Mouse (Mus musculus) embryonic facial prominence, embryonic 12.5 days (tissue): ENCODE results near the gene Rplp0. TPM values are rescaled to one million over a fixed set of nuclear protein-coding genes. Genes with fewer than 3 reads are reported as not detected.

Source experiments
- ATAC-seq: fragments of 200-750 bp; cut with Nextera tagmentation; 2 replicates; pipeline ENCODE4 v1.8.0; 2017; ENCODE audit not compliant: insufficient number of reproducible peaks, insufficient read depth, low FRiP score, low TSS enrichment
- H3K27ac ChIP-seq: fragments of 300-500 bp; sonication (generic); 2 replicates; pipeline ENCODE4 v1.5.1; 2016; ENCODE audit warnings: mild to moderate bottlenecking
- H3K27me3 ChIP-seq: fragments of 300-500 bp; sonication (generic); 2 replicates; pipeline ENCODE4 v1.6.1; 2016; ENCODE audit warnings: mild to moderate bottlenecking, moderate library complexity
- H3K36me3 ChIP-seq: fragments of 300-500 bp; sonication (generic); 2 replicates; pipeline ENCODE4 v1.6.1; 2016; ENCODE audit warnings: mild to moderate bottlenecking
- H3K4me1 ChIP-seq: fragments of 300-500 bp; sonication (generic); 2 replicates; pipeline ENCODE4 v1.6.1; 2016
- H3K4me2 ChIP-seq: fragments of 300-500 bp; sonication (generic); replicated peaks from 2 replicates; pipeline ENCODE4 v1.6.1; 2016; ENCODE audit warnings: mild to moderate bottlenecking, moderate library complexity
- H3K4me3 ChIP-seq: fragments of 300-500 bp; sonication (generic); 2 replicates; pipeline ENCODE4 v1.5.1; 2016; ENCODE audit warnings: mild to moderate bottlenecking
- H3K9ac ChIP-seq: fragments of 300-500 bp; sonication (generic); 2 replicates; pipeline ENCODE4 v1.6.1; 2016; ENCODE audit warnings: mild to moderate bottlenecking, moderate library complexity
- H3K9me3 ChIP-seq: fragments of 300-500 bp; sonication (generic); 2 replicates; pipeline ENCODE4 v1.6.1; 2016; ENCODE audit warnings: mild to moderate bottlenecking, moderate library complexity
- WGBS: fragments of 180-500 bp; shearing (Covaris S2); methylation state at CpG from one replicate; pipeline ENCODE4 v1.1.7; 2016; 5-methylcytosine and 5-hydroxymethylcytosine counted together
- microRNA-seq: library from miRNA; unstranded; fragments of <30 nt; microRNA quantifications from one replicate; pipeline ENCODE4, GENCODE M21; 2017
- polyA plus RNA-seq: library from polyadenylated mRNA; unstranded; fragments of >200 nt; fragmentation: Nextera tagmentation; extraction: Ambion mirVana; gene quantifications from 2 replicates; pipeline ENCODE4 v1.2.1, GENCODE M21; 2016

Gene Rplp0
- polyA plus RNA-seq, 1 experiment from 2014 or later = 1,232 TPM

GRCm38 (mm10) chr5:115603561-115603960, 44.3 kb downstream of the Rplp0 start:
- H3K4me1 ChIP-seq = no peaks in the 10 kb centered on the region
- H3K36me3 ChIP-seq = peaks cover 81% of the 10 kb centered on the region
- 94% methylated on average over 6 of the region's 6 CpGs for WGBS
- H3K27me3 ChIP-seq = no peaks in the 10 kb centered on the region
- no peak overlapping the region for H3K27ac ChIP-seq
- H3K9ac ChIP-seq = no peak overlapping the region
- no peak for ATAC-seq
- H3K9me3 ChIP-seq = no peaks in the 10 kb centered on the region
- H3K4me3 ChIP-seq = no peak overlapping the region
- no peak overlapping the region for H3K4me2 ChIP-seq

- 86% methylated on average over 11 of the region's 11 CpGs for WGBS
- ATAC-seq = no peak
- H3K4me2 ChIP-seq = no peak overlapping the region
- H3K4me3 ChIP-seq = no peak overlapping the region
- H3K9ac ChIP-seq = no peak overlapping the region
- H3K36me3 ChIP-seq = peaks cover 91% of the 10 kb centered on the region
- H3K4me1 ChIP-seq = no peaks in the 10 kb centered on the region
- no peaks in the 10 kb centered on the region for H3K9me3 ChIP-seq
- no peak overlapping the region for H3K27ac ChIP-seq
- no peaks in the 10 kb centered on the region for H3K27me3 ChIP-seq
These were observed 52.3 kb downstream of the Rplp0 start for GRCm38 (mm10) chr5:115611566-115611965.

Small RNA genes within 50 kb of the gene (microRNA-seq; reads per million reads assigned to microRNA genes)
- not detected for gene Mir7029

Other genes starting within 250 kb of the Rplp0 start
- 418 and 420 TPM in 2 replicates for gene Srsf9, start 232.3 kb upstream of the Rplp0 start, polyA plus RNA-seq
- gene Gatc, start 218.3 kb upstream of the Rplp0 start, polyA plus RNA-seq = 29.0 and 30.0 TPM in 2 replicates
- gene Triap1, start 218.2 kb upstream of the Rplp0 start, polyA plus RNA-seq = 55.5 and 56.7 TPM in 2 replicates
- 652 and 721 TPM in 2 replicates for gene Cox6a1, start 210.5 kb upstream of the Rplp0 start, polyA plus RNA-seq
- 38.7 and 40.2 TPM in 2 replicates for gene Msi1, start 129.9 kb upstream of the Rplp0 start, polyA plus RNA-seq
- not detected in 2 replicates for gene Pla2g1b, start 93.2 kb upstream of the Rplp0 start, polyA plus RNA-seq
- 23.2 and 25.9 TPM in 2 replicates for gene Sirt4, start 74.7 kb upstream of the Rplp0 start, polyA plus RNA-seq
- 46.8 and 47.1 TPM in 2 replicates for gene Pxn, start 52.8 kb upstream of the Rplp0 start, polyA plus RNA-seq
- gene Gcn1l1, start 5.8 kb downstream of the Rplp0 start, polyA plus RNA-seq = 56.1 and 57.9 TPM in 2 replicates
- gene Rab35, start 72.4 kb downstream of the Rplp0 start, polyA plus RNA-seq = 18.5 and 20.5 TPM in 2 replicates
- gene Bicdl1, start 172.2 kb downstream of the Rplp0 start, polyA plus RNA-seq = 12.4 and 14.1 TPM in 2 replicates